1 mouse cellular context compared by ENCODE assay signal in the genomic region with DNA sequence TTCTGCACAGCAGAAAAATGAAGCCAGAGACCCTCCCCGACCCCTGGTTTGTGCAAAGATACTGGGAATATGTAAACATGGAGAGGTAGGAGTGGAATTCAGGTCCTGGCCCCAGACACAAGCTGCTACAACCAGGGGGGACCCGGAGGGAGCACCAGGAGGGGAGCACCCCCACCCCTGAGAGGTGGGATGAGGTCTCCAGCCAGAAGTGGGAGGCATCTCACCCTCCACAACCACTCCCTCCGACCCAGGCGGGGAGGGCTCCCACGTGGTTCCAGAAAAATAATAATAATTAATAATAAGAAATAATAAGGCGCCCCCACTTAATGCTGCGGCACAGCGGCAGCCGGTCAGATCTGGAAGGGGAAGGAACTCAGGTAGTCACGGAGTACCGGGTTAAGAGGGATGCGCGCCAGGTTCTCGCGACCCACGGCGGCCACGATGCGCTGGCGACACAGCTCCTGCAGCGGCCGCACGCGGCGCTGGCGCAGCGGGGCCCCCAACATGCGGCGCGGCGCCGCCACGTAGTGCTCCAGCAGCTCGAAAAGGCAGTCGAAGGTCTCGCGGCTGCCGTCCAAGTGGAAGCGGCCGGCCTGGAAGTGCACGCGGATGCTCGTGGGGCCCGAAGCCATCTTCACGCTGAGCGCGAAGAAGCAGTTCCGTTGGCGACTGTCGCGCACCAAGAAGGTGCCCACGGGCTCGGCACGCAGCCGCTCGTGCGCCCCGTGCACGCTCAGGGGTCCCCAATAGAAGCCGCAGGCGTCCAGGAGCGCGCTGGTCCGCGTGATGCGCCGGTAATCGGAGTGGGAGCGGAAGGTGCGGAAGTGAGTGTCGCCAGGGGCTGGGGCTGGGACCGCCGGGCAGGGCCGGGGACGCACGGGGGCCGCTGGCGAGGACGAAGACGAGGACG.
TF ChIP-seq lines count a peak whose summit lies in the region.

No protein-coding gene starts in this region.

TF ChIP-seq in myocyte, 11 proteins besides CTCF, POLR2A, EP300 and RAD21 (continued from another document):
- TF ChIP-seq REST (IDR thresholded peaks at IDR 0.05; ENCODE audit: insufficient read depth, insufficient read length): no peak
- no peak for TF ChIP-seq E2F4 (IDR thresholded peaks at IDR 0.05; ENCODE audit: insufficient read depth)
- no peak for TF ChIP-seq CEBPB (IDR thresholded peaks at IDR 0.05; ENCODE audit: insufficient read depth, poor library complexity, severe bottlenecking)
- no peak for TF ChIP-seq MYOG (IDR thresholded peaks at IDR 0.05; ENCODE audit: control insufficient read depth in 1 of 3, insufficient read depth in 1 of 3, insufficient read length in 2 of 3, low read depth in 2 of 3)
- TF ChIP-seq MYOD1 (IDR thresholded peaks at IDR 0.05; ENCODE audit: control insufficient read depth in 1 of 3, insufficient read length in 2 of 3, low read depth in 2 of 3): no peak
